16 mouse cellular contexts compared by ENCODE assay signal in genomic region chr15:83566006-83566405, GRCm38 (mm10). TPM values are rescaled to one million over a fixed set of nuclear protein-coding genes. Genes with fewer than 3 reads are reported as not detected.
DNase-seq lines count a peak whose midpoint lies in the region; ATAC-seq and TF ChIP-seq lines count a peak whose summit lies in the region.
"Had no signal": no experiment of that assay in that cellular context is flagged by ENCODE, and none has a peak within 500 bp of the region (broad histone marks: within the 10 kb centered on the region; RNA-seq: fewer than 3 reads in every experiment).

No protein-coding gene starts in this region.

- no peaks in the 10 kb centered on the region for H3K36me3 ChIP-seq in liver, embryonic 12.5 days
- H3K36me3 ChIP-seq in myocyte (ENCODE audit: control insufficient read depth, insufficient read depth), result no peaks in the 10 kb centered on the region
- H3K36me3 ChIP-seq: forebrain, embryonic 10.5 days; hindbrain, embryonic 13.5 days; neural tube, embryonic 13.5 days; stomach, embryonic 15.5 days had no signal

- no peaks in the 10 kb centered on the region for H3K27me3 ChIP-seq in liver, embryonic 12.5 days (replicated peaks)
- H3K27me3 ChIP-seq in myocyte (ENCODE audit: control insufficient read depth, insufficient read depth, insufficient read length), result no peaks in the 10 kb centered on the region
- H3K27me3 ChIP-seq: stomach, embryonic 15.5 days had no signal

- H3ac ChIP-seq in myocyte (ENCODE audit: control insufficient read depth, insufficient read length), result no peak overlapping the region

- peak; percentile 29 for TF ChIP-seq POLR2A in myocyte (IDR thresholded peaks at IDR 0.05; ENCODE audit: insufficient read length, low read depth)

- H3K4me2 ChIP-seq in liver, embryonic 12.5 days, result peak overlapping the region; percentile 94
- H3K4me2 ChIP-seq in myocyte (ENCODE audit: low read depth), result peak overlapping the region; percentile 84
- H3K4me2 ChIP-seq: hindbrain, embryonic 13.5 days; neural tube, embryonic 13.5 days; stomach, embryonic 15.5 days had no signal

- no peaks in the 10 kb centered on the region for H3K9me3 ChIP-seq in liver, embryonic 12.5 days (replicated peaks)
- H3K9me3 ChIP-seq: forebrain, embryonic 10.5 days; hindbrain, embryonic 13.5 days; neural tube, embryonic 13.5 days; stomach, embryonic 15.5 days had no signal

- peak overlapping the region; percentile 58 for H3K9ac ChIP-seq in liver, embryonic 12.5 days
- H3K9ac ChIP-seq: hindbrain, embryonic 13.5 days; neural tube, embryonic 13.5 days; stomach, embryonic 15.5 days had no signal

- peaks cover 60% of the 10 kb centered on the region for H3K79me2 ChIP-seq in myocyte (ENCODE audit: control insufficient read depth, insufficient read depth)

- ATAC-seq in liver, embryonic 12.5 days, result no peak

- H3K4me3 ChIP-seq in liver, embryonic 12.5 days, result peak overlapping the region; percentile 78
- H3K4me3 ChIP-seq in myocyte, result peak overlapping the region; percentile 96
- H3K4me3 ChIP-seq: forebrain, embryonic 10.5 days; hindbrain, embryonic 13.5 days; neural tube, embryonic 13.5 days; stomach, embryonic 15.5 days had no signal

- peak; percentile 46 for DNase-seq in adrenal gland, postnatal 10 days
- no peak for DNase-seq in adrenal gland, postnatal 36 days
- peak; percentile 28 to 58 for DNase-seq in lung, adult 18-20 months
- DNase-seq in lung, postnatal 14 days, result no peak
- DNase-seq in T-cell, adult 2 months (ENCODE audit: low spot score), result no peak
- DNase-seq in right cerebral cortex, postnatal 10 days (ENCODE audit: low spot score in 2 of 2), result no peak
- DNase-seq: cerebellum, postnatal 36 days; spleen, adult 18-20 months; thymus, postnatal 14 days had no signal

- peak overlapping the region; percentile 95 for H3K27ac ChIP-seq in liver, embryonic 12.5 days
- H3K27ac ChIP-seq: forebrain, embryonic 10.5 days; hindbrain, embryonic 13.5 days; neural tube, embryonic 13.5 days; stomach, embryonic 15.5 days had no signal

- peaks cover 87% of the 10 kb centered on the region for H3K4me1 ChIP-seq in liver, embryonic 12.5 days

- WGBS in liver, embryonic 12.5 days (ENCODE audit: insufficient replicate concordance), result 68% methylated on average over 5 of the region's 5 CpGs

TF ChIP-seq in myocyte, 11 proteins besides CTCF, POLR2A, EP300 and RAD21:
- TF ChIP-seq MAX (IDR thresholded peaks at IDR 0.05; ENCODE audit: low read depth) (no peak), USF1 (IDR thresholded peaks at IDR 0.05; ENCODE audit: low read depth) (no peak), MYOD1 (IDR thresholded peaks at IDR 0.05; ENCODE audit: control insufficient read depth in 1 of 3, insufficient read length in 2 of 3, low read depth in 2 of 3) (peak in 1 of 3 experiments; percentile 8)

RNA-seq across cellular contexts. Expression of gene Mcat, which starts 2.4 kb away (rescaled TPM):
- 10 to 100 TPM; 43.1 to 49.3 TPM for total RNA-seq in adrenal gland, postnatal 10 days (2021)
- total RNA-seq in adrenal gland, postnatal 36 days (2021), result 10 to 100 TPM; 35.2 to 39.4 TPM
- 27.1 and 28.1 TPM in 2 replicates for polyA plus RNA-seq in liver, embryonic 12.5 days (2016; fragmentation: Nextera tagmentation; extraction: Ambion mirVana)
- polyA plus RNA-seq in myocyte (2012; fragmentation: generic; extraction: Trizol), result 55.9 TPM

RNA-seq across cellular contexts. Expression of gene Tspo, which starts 2.6 kb away (rescaled TPM):
- 100 to 1,000 TPM; 298 to 316 TPM for total RNA-seq in adrenal gland, postnatal 10 days (2021)
- 100 to 1,000 TPM; 495 to 614 TPM for total RNA-seq in adrenal gland, postnatal 36 days (2021)
- polyA plus RNA-seq in liver, embryonic 12.5 days (2016; fragmentation: Nextera tagmentation; extraction: Ambion mirVana), result 186 and 192 TPM in 2 replicates
- polyA plus RNA-seq in myocyte (2012; fragmentation: generic; extraction: Trizol), result 937 TPM

RNA-seq across cellular contexts. Expression of gene Ttll12, which starts 29.0 kb away (rescaled TPM):
- 10 to 100 TPM; 19.0 to 21.1 TPM for total RNA-seq in adrenal gland, postnatal 10 days (2021)
- total RNA-seq in adrenal gland, postnatal 36 days (2021), result 10 to 100 TPM; 33.4 to 41.1 TPM
- 62.7 and 64.0 TPM in 2 replicates for polyA plus RNA-seq in liver, embryonic 12.5 days (2016; fragmentation: Nextera tagmentation; extraction: Ambion mirVana)
- polyA plus RNA-seq in myocyte (2012; fragmentation: generic; extraction: Trizol), result 69.6 TPM

RNA-seq across cellular contexts. Expression of gene Bik, which starts 39.3 kb away (rescaled TPM):
- 10 to 100 TPM; 10.4 to 12.1 TPM for total RNA-seq in adrenal gland, postnatal 10 days (2021)
- 1 to 10 TPM; 4.1 to 4.8 TPM for total RNA-seq in adrenal gland, postnatal 36 days (2021)
- polyA plus RNA-seq in liver, embryonic 12.5 days (2016; fragmentation: Nextera tagmentation; extraction: Ambion mirVana), result 2.2 and 2.7 TPM in 2 replicates
- 1.3 TPM for polyA plus RNA-seq in myocyte (2012; fragmentation: generic; extraction: Trizol)
- total RNA-seq: left cerebral cortex, adult 18-20 months had no signal

RNA-seq across cellular contexts. Expression of gene Ttll1, which starts 55.3 kb away (rescaled TPM):
- total RNA-seq in adrenal gland, postnatal 10 days (2021), result 1 to 10 TPM; 7.0 to 9.5 TPM
- total RNA-seq in adrenal gland, postnatal 36 days (2021), result 1 to 10 TPM; 7.6 to 7.7 TPM
- 9.6 and 10.0 TPM in 2 replicates for polyA plus RNA-seq in liver, embryonic 12.5 days (2016; fragmentation: Nextera tagmentation; extraction: Ambion mirVana)
- polyA plus RNA-seq in myocyte (2012; fragmentation: generic; extraction: Trizol), result 47.7 TPM

Comparison
In these comparisons a context has a peak if more than half of its experiments do, and no peak if none do; other contexts are left out.
1. DNase-seq: peak in adrenal gland, postnatal 10 days (single experiment) and lung, adult 18-20 months (2 of 2); none in adrenal gland, postnatal 36 days (0 of 2), lung, postnatal 14 days (single experiment), T-cell, adult 2 months (single experiment) and right cerebral cortex, postnatal 10 days (0 of 2).